Mouse (Mus musculus) liver, adult 2 months (tissue): ENCODE measurements around the gene Nat8f5.

Experiments
- CTCF ChIP-seq: fragments of 200-500 bp; IDR thresholded peaks from 2 replicates; pipeline ENCODE4 v1.5.1; 2011; ENCODE audit warnings: low read depth, low read length, control low read depth
- POLR2A ChIP-seq: fragments of 200-500 bp; IDR thresholded peaks from 2 replicates; pipeline ENCODE4 v1.6.1; 2011; ENCODE audit warnings: low read length, control low read depth; ENCODE audit not compliant: insufficient read depth; ENCODE audit errors: extremely low read depth

GRCm38 (mm10) chr6:85849240-85849639 is 28.5 kb upstream of the Nat8f5 start:
- no peak for TF ChIP-seq CTCF
- no peak for TF ChIP-seq POLR2A
